Mouse (Mus musculus) hindbrain, postnatal 0 days (tissue): Measurements from ENCODE around the gene Rft1. TPM values are rescaled to one million over a fixed set of nuclear protein-coding genes. Genes with fewer than 3 reads are reported as not detected.

ENCODE experiments used
- ATAC-seq: fragments of 200-750 bp; cut with Nextera tagmentation; 2 replicates; pipeline ENCODE4 v1.8.0; 2017; ENCODE audit warnings: mild to moderate bottlenecking, moderate TSS enrichment, moderate library complexity
- DNase-seq: peaks from one replicate; pipeline ENCODE4 v3.0.0-alpha.2; 2015; ENCODE audit warnings: low spot score
- H3K27ac ChIP-seq: fragments of 300-500 bp; sonication (generic); 2 replicates; pipeline ENCODE4 v1.5.1; 2014; ENCODE audit warnings: mild to moderate bottlenecking
- H3K27me3 ChIP-seq: fragments of 300-500 bp; sonication (generic); 2 replicates; pipeline ENCODE4 v1.6.1; 2014; ENCODE audit warnings: low read length, mixed read lengths; ENCODE audit not compliant: insufficient read depth
- H3K36me3 ChIP-seq: fragments of 300-500 bp; sonication (generic); 2 replicates; pipeline ENCODE4 v1.6.1; 2014; ENCODE audit warnings: low read length, mixed read lengths; ENCODE audit not compliant: insufficient read depth
- H3K4me1 ChIP-seq: fragments of 300-500 bp; sonication (generic); 2 replicates; pipeline ENCODE4 v1.6.1; 2014; ENCODE audit warnings: antibody characterized with exemption, low read length, mixed read lengths; ENCODE audit not compliant: insufficient read depth
- H3K4me2 ChIP-seq: fragments of 300-500 bp; sonication (generic); 2 replicates; pipeline ENCODE4 v1.6.1; 2014; ENCODE audit warnings: low read depth, mild to moderate bottlenecking, low read length, moderate library complexity, mixed read lengths
- H3K4me3 ChIP-seq: fragments of 300-500 bp; sonication (generic); 2 replicates; pipeline ENCODE4 v1.5.1; 2014; ENCODE audit warnings: low read length
- H3K9ac ChIP-seq: fragments of 300-500 bp; sonication (generic); replicated peaks from 2 replicates; pipeline ENCODE4 v1.6.1; 2014; ENCODE audit warnings: mild to moderate bottlenecking, low read length, moderate library complexity, mixed read lengths
- H3K9me3 ChIP-seq: fragments of 300-500 bp; sonication (generic); 2 replicates; pipeline ENCODE4 v1.6.1; 2016; ENCODE audit warnings: low read length, mixed read lengths
- CTCF ChIP-seq: IDR thresholded peaks from 2 replicates; pipeline ENCODE4 v1.5.1; 2016; ENCODE audit warnings: antibody characterized with exemption, control low read depth, low read depth
- WGBS: fragments of 180-500 bp; shearing (Covaris S2); extraction: QIAGEN DNeasy Blood & Tissue Kit; methylation state at CpG from one replicate; pipeline ENCODE4 v1.1.7; 2014; 5-methylcytosine and 5-hydroxymethylcytosine counted together
- polyA plus RNA-seq: library from polyadenylated mRNA; unstranded; fragments of >200 nt; fragmentation: Nextera tagmentation; extraction: Ambion mirVana; gene quantifications from 2 replicates; pipeline ENCODE4 v1.2.1, GENCODE M21; 2015
- total RNA-seq: library from RNA; depleted of rRNA; stranded (reverse); fragments of >200 nt; gene quantifications from 2 replicates; pipeline ENCODE4 v1.2.3, GENCODE M21; 2014

Rft1 gene
- total and polyA plus RNA-seq, 2 experiments from 2014 or later, result 10.1 to 18.2 TPM

- no peak overlapping the region for H3K4me3 ChIP-seq
- no peaks in the 10 kb centered on the region for H3K9me3 ChIP-seq
- no peak overlapping the region for H3K27ac ChIP-seq
- DNase-seq, result no peak
- ATAC-seq, result no peak
- TF ChIP-seq CTCF, result no peak
- H3K4me2 ChIP-seq, result no peak overlapping the region
- WGBS, result 67% methylated on average over 2 of the region's 2 CpGs
- H3K4me1 ChIP-seq, result no peaks in the 10 kb centered on the region
- H3K27me3 ChIP-seq, result no peaks in the 10 kb centered on the region
- H3K9ac ChIP-seq, result no peak overlapping the region
- H3K36me3 ChIP-seq, result no peaks in the 10 kb centered on the region
Measured at GRCm38 (mm10) chr14:30637087-30637486, 17.1 kb upstream of the Rft1 start.

DNA sequence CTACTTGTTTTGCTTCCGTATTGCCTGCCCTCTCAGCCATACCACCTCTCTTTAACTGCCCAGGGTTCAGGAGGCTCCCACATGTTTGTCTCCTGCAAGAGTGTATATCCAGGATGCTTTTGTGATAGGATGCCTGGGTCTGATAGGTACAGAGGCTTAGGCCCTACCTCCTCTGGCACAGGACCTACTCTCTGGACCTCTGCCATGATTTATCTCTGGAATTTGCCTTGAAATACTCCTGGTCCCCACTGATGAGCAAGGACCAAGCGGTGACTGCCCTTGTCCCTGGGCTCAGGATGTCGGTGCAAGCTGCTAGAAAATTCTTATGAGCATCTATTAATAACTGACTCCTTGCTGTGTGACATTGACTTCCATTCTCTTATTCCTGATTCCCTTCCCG, 16.2 kb upstream of the Rft1 start:
- Histone ChIP-seq H3K4me1 (no peaks in the 10 kb centered on the region), H3K4me2 (no peak overlapping the region), H3K9ac (no peak overlapping the region), H3K9me3 (no peaks in the 10 kb centered on the region), H3K27ac (no peak overlapping the region), H3K36me3 (no peaks in the 10 kb centered on the region), H3K27me3 (no peaks in the 10 kb centered on the region), H3K4me3 (no peak overlapping the region)
- ATAC-seq (no peak), DNase-seq (no peak)
- no peak for TF ChIP-seq CTCF
- WGBS, result 77% methylated on average over 4 of the region's 4 CpGs

DNA sequence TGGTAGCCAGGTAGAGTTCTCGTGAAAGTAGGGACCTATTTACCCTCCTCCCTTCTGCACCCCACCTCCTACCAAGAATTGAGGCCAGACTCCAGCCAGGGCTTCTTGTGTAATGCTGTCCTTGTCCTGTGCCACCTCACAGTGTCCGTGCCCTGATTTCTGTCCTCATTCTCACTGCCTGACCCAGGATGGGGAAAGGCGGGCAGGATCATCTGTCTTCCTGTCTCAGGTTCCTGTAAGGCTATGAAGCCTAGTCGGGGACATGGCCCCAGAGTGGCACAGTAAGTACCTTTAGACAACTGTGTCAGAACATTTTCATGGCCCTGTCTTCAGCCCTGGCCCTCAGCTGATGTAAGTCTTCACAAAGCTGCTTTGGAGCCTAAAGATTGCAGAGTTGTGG, 15.5 kb upstream of the Rft1 start:
- DNase-seq (no peak), ATAC-seq (no peak)
- H3K36me3 ChIP-seq, result no peaks in the 10 kb centered on the region
- no peak overlapping the region for H3K4me2 ChIP-seq
- H3K4me1 ChIP-seq, result no peaks in the 10 kb centered on the region
- no peaks in the 10 kb centered on the region for H3K27me3 ChIP-seq
- WGBS, result 72% methylated on average over 4 of the region's 4 CpGs
- TF ChIP-seq CTCF, result no peak
- H3K9me3 ChIP-seq, result no peaks in the 10 kb centered on the region
- H3K27ac ChIP-seq, result no peak overlapping the region
- no peak overlapping the region for H3K4me3 ChIP-seq
- no peak overlapping the region for H3K9ac ChIP-seq

GRCm38 (mm10) chr14:30641748-30642147, 12.4 kb upstream of the Rft1 start:
- 61% methylated on average over 2 of the region's 2 CpGs for WGBS
- Histone ChIP-seq H3K9me3 (no peaks in the 10 kb centered on the region), H3K4me1 (no peaks in the 10 kb centered on the region), H3K4me2 (no peak overlapping the region), H3K27me3 (no peaks in the 10 kb centered on the region), H3K9ac (no peak overlapping the region), H3K27ac (no peak overlapping the region), H3K4me3 (no peak overlapping the region), H3K36me3 (no peaks in the 10 kb centered on the region)
- ATAC-seq (no peak), DNase-seq (no peak)
- TF ChIP-seq CTCF, result no peak

DNA sequence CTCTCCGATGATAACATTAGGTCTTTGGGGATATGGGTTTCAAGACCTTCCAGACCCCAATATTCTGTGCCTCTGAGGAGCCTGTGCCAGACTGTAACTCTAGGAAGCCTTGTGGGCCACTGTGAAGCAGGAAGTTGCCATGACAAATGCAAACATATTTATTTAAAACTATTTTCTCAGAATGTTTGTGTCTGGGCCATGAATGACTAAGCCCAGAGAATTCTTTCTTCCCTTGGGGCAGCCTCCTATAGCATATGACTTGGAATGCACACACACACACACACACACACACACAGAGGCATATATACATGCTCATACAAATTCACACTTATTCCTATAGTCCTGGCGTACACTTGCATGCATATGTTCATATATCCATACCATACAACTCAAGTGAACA, 10.1 kb upstream of the Rft1 start:
- Histone ChIP-seq H3K4me3 (no peak overlapping the region), H3K9ac (no peak overlapping the region), H3K4me1 (no peaks in the 10 kb centered on the region), H3K36me3 (no peaks in the 10 kb centered on the region), H3K27ac (no peak overlapping the region), H3K9me3 (no peaks in the 10 kb centered on the region), H3K27me3 (no peaks in the 10 kb centered on the region), H3K4me2 (no peak overlapping the region)
- TF ChIP-seq CTCF, result no peak
- DNase-seq (no peak), ATAC-seq (no peak)
- WGBS, result 90% methylated on average over 2 of the region's 2 CpGs

DNA sequence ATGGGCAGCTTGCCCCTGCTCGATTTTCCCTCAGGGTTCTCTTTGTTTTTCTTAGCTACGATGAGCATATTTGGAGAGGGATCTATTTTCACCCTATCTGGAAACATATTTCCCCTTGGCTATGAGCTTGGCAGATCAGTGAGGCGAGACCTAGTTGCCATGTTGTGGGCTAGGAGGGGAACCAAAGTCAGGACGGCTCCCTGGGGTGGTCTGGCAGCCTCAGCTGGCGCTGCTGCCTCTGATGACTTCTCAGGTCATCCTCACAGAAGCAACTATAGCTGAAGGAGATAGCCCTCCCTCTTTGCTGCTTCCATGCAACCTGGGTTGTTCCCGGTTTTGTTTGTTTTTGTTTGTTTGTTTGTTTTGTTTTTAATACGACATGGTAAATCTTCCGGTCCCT, 9.1 kb upstream of the Rft1 start:
- Histone ChIP-seq H3K27ac (no peak overlapping the region), H3K4me3 (no peak overlapping the region), H3K36me3 (no peaks in the 10 kb centered on the region), H3K27me3 (no peaks in the 10 kb centered on the region), H3K9me3 (no peaks in the 10 kb centered on the region), H3K4me1 (no peaks in the 10 kb centered on the region; the same call in 1 of the 2 replicates), H3K9ac (no peak overlapping the region), H3K4me2 (no peak overlapping the region)
- no peak for TF ChIP-seq CTCF
- 64% methylated on average over 8 of the region's 8 CpGs for WGBS
- ATAC-seq (no peak), DNase-seq (peak; percentile 5)

DNA sequence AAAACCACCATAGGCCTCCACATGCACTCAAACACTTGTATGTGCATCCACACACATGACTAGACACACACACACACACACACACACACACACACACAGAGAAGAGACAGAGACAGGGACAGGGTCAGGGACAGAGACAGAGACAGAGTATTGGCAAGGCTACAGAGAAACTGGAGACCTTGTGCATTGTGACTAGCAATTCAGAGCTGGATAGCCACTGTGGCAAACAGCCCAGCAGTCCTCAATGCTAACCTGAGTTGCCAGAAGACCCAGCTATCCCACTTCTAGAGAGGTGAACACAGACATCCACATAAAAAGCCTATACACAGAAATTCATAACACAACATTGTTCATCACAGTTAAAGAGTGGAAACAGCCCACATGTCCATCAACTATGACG, 7.7 kb upstream of the Rft1 start:
- no peaks in the 10 kb centered on the region for H3K9me3 ChIP-seq
- WGBS, result 81% methylated on average over 1 of the region's 1 CpGs
- no peak for ATAC-seq

More for the DNA sequence above, 7.7 kb upstream of the Rft1 start:
- no peak for TF ChIP-seq CTCF
- Histone ChIP-seq H3K27ac (no peak overlapping the region), H3K36me3 (no peaks in the 10 kb centered on the region), H3K27me3 (no peaks in the 10 kb centered on the region), H3K9ac (no peak overlapping the region), H3K4me1 (no peaks in the 10 kb centered on the region; the same call in 1 of the 2 replicates), H3K4me3 (no peak overlapping the region), H3K4me2 (no peak overlapping the region)
- no peak for DNase-seq
